Mouse (Mus musculus): ENCODE results near the gene 4931417E11Rik.

DNA sequence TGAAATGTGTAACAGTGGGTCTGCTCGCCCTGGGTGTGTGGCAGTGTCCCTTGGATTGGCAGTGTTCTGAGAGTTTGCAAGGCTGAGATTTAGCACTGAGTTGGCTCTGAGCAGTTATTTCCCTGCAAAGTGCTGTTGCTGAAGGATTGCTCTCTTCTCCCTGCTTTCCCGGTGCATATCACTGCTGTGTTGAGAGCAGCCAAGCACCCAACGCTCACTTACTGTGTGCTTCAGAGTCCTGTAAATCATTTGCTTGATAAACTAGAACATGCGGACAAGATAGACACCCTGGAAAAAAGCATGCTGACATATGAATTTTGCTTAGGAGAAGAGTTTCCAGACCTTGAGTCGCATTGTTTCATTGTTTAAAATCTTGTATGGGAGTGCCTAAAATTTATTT, 6.9 kb downstream of the 4931417E11Rik start:
- TF ChIP-seq POLR2A (IDR thresholded peaks at IDR 0.05; ENCODE audit: extremely low read depth, insufficient read depth, low read length) (no peak), CTCF (IDR thresholded peaks at IDR 0.05; ENCODE audit: low read depth, low read length) (no peak)
